Mouse (Mus musculus): Measurements from ENCODE around the gene Sertm1. TPM values are rescaled to one million over a fixed set of nuclear protein-coding genes. Genes with fewer than 3 reads are reported as not detected.

The Sertm1 gene
- 5.3 and 5.7 TPM in 2 replicates for polyA plus RNA-seq (2021; fragmentation: Nextera tagmentation)
- long read RNA-seq, experiment 1, partial matches to known transcripts: 0 of 14 reads
- long read RNA-seq, experiment 1, other reads (novel, unspliced or antisense): 13 of 14 reads
- long read RNA-seq, experiment 2, transcript Sertm1-201 (3 exons, 3,083 nt): major isoform, 5 of 16 reads
- long read RNA-seq, experiment 2, partial matches to known transcripts: 0 of 16 reads
- long read RNA-seq, experiment 2, other reads (novel, unspliced or antisense): 11 of 16 reads

DNA sequence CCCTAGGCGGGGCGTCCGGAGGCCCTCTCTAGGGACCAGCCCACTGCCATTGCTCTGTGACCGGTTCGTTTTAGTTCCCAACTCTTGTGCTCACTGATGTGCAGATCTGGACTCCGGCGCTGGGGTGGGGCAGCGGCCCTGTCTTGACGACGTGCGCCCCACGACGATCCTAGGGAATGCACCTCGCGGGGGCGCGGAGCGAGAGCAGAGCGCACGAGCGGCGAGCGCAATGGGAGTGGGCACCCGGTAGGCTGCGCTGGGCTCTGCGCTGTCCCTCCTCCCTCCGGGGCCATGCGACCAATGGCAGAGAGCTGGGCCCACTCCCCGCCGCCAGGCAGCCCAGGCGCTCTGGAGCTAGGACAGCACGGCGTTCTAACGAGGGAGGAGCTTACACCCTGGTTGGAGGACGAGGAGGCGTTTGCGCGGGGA lies at the start of gene Sertm1:
Gene Sertm1 (minus strand): TSS at position 245 of the 429 bp plus-strand sequence.

Other genes with a start within 250 kb of the Sertm1 start
- 9.1 and 11.4 TPM in 2 replicates for gene Supt20, start 223.1 kb downstream of the Sertm1 start, polyA plus RNA-seq (2021; fragmentation: Nextera tagmentation)
- gene Gm21958, start 201.5 kb downstream of the Sertm1 start, polyA plus RNA-seq (2021; fragmentation: Nextera tagmentation): not detected in 2 replicates
- gene Exosc8, start 180.5 kb downstream of the Sertm1 start, polyA plus RNA-seq (2021; fragmentation: Nextera tagmentation): 24.8 and 25.1 TPM in 2 replicates
- 47.5 and 50.0 TPM in 2 replicates for gene Alg5, start 180.3 kb downstream of the Sertm1 start, polyA plus RNA-seq (2021; fragmentation: Nextera tagmentation)
- 2.1 and 3.1 TPM in 2 replicates for gene Smad9, start 160.3 kb downstream of the Sertm1 start, polyA plus RNA-seq (2021; fragmentation: Nextera tagmentation)
- gene Rfxap, start 108.1 kb downstream of the Sertm1 start, polyA plus RNA-seq (2021; fragmentation: Nextera tagmentation): 3.4 and 4.4 TPM in 2 replicates
- 0.77 and 1.3 TPM in 2 replicates for gene Ccna1, start 139.6 kb upstream of the Sertm1 start, polyA plus RNA-seq (2021; fragmentation: Nextera tagmentation)
- 21.3 and 23.4 TPM in 2 replicates for gene Spg20, start 196.2 kb upstream of the Sertm1 start, polyA plus RNA-seq (2021; fragmentation: Nextera tagmentation)
- gene Ccdc169, start 221.5 kb upstream of the Sertm1 start, polyA plus RNA-seq (2021; fragmentation: Nextera tagmentation): 0.06 TPM in 1 of 2 replicates, not detected in the other